Mouse (Mus musculus) kidney, postnatal 10 days (tissue): ENCODE measurements around the gene Ppm1b.

ENCODE experiments used
- DNase-seq: peaks from one replicate; pipeline ENCODE4 v3.0.0; 2021; ENCODE audit warnings: mixed read lengths

The Ppm1b gene

DNA sequence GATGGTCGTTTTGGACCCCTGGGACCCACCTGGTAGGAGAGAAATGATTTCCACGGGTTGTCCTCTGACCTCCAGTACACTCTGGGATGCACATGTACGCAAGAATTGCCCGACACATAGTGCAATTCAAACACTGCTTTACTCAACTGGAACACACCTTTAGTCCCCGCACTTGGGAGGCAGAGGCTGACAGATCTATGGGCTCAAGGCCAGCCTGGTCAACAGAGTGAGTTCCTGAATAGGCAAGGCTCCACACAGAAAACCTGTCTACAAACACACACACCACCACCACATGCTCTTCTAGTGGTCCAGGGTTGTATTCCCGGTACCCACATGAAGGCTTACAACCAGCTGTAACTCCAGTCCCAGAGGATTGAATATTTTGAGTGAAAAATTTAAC is 68.6 kb downstream of the Ppm1b start:
- DNase-seq: no peak

DNA sequence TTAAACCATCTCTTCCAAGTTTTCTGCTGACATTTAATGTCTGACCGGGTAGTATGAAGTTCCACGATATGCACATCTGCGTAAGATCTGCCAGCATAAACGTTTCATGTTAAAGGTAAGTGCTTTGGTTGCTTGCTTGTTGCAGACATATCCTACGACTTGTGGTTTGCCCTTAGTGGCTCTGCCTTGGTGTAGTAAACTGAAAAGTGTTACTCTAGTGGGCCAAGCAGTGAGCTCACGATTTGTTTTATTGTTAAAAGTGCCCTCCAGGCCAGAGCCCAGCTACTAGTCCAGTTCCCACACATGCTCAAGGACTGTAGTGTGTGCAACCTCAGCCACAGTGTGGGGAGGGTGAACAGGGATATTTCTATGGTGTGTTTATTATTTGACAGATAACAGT is 69.9 kb downstream of the Ppm1b start:
- DNase-seq: no peak

DNA sequence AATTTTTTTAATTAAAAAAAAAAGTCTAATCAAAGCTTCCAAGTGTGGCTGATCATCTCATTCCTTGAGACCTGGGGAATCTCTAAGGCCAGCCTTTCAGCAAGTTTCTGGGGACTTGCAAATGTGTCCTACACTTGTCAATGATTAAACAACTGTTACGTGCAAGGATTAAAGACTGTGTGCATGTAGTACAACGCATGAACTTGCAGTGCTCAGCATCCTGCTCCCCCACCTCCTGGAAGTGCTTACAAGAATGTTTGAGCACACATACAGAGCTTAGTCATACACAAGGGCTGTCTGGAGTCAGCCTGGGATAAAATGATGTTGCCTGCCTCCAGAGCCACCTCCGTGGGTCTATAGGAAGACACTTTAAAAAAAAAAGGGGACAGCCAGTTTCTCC is 70.7 kb downstream of the Ppm1b start:
- DNase-seq: peak; percentile 35

DNA sequence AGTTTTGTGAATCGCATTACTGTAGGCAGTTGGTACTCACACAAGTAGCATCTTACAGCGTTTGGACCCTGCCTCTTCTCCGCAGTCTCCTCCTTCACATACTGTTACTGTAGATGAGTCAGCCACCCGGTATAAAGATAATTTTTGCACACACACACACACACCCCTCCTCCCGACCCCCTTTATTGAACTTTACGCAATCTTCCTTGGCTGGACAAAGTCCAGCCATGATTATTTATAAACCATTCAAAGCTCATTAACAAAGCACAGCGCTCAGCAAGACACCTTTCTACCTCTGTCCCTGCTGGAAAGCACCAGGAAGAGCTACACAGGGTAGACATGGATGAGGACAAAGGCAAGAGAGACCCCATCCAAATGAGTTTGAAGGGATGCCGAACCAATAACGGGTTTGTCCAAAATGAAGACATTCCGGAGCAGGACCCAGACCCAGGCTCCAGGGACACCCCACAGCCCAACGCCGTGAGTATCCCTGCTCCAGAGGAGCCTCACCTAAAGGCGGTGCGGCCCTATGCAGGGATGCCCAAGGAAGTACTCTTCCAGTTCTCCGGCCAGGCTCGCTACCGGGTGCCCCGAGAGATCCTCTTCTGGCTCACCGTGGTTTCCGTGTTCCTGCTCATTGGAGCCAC is 71.7 kb downstream of the Ppm1b start, which contains the start of gene Slc3a1:
Slc3a1 (plus strand) TSS at position 284 of the 647 bp plus-strand sequence.
- DNase-seq: peak; percentile 32

DNA sequence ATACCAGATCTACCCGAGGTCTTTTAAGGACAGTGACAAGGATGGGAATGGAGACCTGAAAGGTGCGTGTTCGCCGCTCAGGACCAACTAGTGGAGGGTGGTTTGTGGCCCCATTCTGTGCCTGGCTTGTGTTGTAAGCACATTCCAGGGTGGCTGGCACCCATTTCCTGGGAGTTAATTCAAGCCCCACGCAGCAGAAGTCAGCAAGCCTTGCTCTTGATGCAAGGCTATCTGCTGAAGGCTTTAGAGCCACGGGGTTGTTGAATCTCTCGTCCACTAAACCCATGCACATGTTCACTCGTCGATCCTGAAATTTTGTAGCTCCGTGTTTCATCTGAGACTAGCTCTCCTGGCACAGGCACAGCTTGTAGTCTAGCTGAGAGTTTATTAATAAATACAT is 72.3 kb downstream of the Ppm1b start:
- DNase-seq: peak; percentile 26

DNA sequence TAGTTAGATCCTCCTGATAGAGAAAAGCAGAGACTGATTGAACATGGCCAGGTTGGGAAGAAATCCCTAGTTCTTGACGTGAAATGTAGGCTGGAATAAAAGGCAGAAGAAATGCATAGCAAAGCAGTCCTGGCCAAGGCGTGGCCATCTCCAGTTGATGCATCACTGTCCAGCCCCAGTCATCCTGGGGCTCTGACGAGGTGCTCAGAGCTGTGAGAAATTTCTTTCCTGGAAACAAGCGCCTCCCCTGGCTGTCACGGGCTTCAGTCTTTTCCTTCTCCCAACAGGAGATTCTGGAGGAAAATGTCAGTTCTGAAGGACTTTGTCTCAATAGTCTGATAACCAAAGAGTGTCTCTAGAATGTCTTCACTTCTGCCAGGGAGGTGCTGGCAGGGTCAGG is 74.1 kb downstream of the Ppm1b start:
- no peak for DNase-seq

DNA sequence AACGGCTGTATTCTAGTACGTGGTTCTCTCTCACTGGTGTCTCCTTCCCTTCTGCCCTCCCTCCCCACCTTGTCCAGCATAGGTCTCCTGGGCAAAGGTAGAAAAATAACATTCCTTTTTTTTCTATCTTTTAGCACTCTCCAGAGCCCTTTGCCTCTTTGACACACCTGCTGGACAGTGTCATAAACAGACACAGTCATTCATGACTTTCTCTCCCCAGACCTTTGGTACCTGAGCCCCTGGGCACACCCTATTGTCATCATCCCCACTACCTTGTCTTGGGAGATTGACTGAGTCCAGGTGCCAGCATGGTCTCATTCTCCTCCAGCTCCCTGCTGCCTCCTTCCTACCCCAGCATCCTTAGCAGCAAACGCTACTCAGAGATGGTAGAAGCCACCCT is 76.5 kb downstream of the Ppm1b start:
- no peak for DNase-seq

DNA sequence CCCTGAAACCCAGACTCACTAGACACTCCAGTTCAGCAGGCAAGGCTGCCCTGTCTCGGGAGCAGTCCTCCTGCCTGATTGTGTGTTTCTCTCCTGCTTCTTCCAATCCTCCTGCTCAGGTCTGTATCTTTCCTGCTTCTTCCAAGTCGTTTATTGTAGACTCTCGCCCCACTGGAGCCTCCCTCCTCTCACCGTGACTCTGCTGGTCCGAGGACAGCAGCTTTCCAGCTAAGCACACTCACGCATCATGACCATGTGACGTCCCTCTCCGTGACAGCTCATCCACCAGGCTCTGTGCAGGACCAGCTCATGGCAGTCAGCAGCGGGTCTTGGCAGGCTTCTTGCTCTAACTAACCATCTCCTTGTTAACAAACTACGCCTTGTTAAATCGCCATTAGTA is 77.5 kb downstream of the Ppm1b start:
- DNase-seq: no peak

DNA sequence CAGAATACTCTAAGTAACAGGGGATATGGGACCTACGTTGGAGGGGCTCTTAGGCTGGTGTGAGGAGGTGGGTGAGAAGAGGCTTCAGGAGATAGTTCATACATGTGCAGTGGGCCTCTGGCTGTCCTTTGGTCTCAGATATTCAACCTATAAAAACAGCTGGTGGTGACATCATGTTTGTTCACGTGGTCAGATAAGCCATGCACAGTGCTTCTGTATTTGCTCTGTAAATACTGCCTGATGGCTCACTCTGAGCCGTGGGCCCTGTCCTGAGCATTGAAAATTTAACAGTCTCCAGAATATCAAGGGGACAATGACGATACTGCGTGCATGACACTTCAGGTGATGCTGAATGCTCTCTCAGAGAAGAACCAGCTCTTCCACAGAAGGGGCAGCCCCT is 81.3 kb downstream of the Ppm1b start:
- no peak for DNase-seq

DNA sequence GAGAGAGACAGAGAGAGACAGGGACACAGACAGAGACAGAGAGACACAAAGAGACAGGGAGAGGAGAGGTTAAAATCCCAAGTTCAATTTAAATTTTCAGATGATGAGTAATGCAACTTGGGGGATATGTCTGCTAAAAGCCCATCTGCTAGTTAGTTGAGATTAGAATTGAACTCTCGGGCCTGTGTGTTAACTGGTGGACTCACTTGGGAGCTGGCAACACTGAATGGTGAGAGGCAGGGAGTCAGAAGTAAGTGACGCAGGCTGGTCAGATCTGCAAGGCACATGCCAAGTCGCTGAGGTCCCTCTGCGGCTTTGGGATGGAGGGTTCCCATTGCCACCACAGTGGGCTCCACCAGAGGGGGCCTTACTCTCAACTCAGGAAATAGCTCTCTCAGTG is 81.8 kb downstream of the Ppm1b start:
- DNase-seq: no peak

DNA sequence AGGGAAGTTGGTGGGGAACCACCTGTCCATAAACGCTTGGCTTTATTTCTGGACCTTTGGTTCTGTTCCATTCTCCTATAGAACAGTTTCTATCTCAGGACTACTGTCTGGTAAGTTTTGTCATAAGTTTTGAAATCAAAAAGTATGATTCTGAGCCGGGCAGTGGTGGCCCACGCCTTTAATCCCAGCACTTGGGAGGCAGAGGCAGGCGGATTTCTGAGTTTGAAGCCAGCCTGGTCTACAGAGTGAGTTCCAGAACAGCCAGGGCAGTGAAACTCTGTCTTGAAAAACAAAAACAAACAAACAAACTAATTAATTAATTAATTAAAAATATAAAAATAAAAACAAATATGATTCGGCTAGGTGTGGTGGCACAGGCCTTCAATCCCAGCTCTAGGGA is 82.2 kb downstream of the Ppm1b start:
- no peak for DNase-seq

DNA sequence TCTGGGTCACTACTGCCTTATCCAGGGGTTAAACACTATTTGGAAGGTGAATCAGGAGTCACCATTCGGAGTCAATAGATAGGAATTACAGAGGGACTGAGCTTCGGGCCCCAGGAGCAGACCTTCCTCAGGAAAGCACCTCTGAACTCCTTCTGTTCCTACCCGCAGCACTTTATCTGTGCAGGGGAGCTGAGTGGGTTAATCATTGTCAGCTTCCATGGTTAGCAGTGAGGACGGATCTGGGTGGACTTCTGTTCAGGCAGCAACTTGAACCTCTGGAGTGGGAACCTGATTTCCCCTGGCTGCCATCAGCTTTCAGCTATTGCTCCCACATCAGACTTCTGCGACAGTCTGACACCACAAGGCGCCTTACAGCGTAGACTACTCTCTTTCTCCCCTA is 84.4 kb downstream of the Ppm1b start:
- peak; percentile 64 for DNase-seq

DNA sequence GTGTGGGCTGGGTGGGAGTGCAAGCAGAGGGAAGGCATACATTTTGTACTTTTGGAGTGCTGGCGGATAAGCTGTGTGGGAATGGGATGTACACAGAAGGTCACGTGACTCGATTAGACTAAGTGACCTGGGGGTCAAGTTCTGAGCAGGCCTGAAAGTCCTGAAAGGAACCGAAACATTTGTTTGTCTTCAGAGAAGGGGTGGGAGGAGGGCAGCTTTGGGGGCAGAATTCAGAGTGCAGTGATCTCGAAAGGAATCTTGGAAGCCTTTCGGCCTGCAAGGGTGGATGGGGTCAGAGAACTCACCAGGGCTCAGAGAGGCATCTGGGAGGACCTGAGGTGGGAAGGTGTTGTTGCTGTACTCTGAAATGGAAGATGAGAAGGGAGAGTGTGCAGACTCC is 85.9 kb downstream of the Ppm1b start:
- DNase-seq: peak; percentile 60

DNA sequence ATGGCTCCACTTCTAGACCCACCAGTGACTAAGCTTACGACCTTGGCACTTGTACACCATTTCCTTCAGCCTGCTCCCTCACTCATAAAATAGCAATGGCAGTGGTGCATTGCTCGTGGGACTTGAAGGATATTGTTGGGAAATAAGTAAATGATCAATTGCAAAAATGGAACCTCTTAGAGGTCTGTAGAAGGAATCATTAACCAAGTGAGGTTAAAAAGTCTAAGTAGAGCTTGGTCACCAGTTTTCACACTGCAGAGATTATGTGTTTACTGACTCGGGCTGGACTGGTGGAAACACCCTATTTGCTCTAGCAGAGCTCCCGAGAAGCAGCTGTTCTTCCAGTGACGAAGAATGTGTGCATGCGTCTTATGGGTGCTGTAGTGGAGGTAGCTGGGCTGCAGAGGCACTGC is 86.9 kb downstream of the Ppm1b start:
- DNase-seq: peak; percentile 44

DNA sequence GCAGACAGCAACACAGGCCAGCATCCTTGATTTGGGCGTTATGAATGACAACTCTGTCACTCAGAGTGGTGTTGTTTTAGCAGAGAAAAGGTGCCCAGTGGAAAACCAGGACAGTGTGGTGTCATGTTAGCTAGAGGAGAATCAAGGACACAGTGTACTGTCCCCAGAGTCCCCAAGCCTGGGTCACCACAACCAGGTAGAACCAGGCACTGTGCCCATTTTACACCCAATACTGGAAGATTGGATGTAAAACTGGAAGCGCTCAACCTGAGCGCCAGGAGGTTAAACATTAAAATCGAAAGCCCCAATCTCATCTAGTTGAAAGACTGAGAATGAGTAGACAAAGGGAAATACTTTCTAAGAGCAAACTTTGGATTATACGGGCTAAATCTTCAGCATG is 87.9 kb downstream of the Ppm1b start:
- peak; percentile 58 for DNase-seq

DNA sequence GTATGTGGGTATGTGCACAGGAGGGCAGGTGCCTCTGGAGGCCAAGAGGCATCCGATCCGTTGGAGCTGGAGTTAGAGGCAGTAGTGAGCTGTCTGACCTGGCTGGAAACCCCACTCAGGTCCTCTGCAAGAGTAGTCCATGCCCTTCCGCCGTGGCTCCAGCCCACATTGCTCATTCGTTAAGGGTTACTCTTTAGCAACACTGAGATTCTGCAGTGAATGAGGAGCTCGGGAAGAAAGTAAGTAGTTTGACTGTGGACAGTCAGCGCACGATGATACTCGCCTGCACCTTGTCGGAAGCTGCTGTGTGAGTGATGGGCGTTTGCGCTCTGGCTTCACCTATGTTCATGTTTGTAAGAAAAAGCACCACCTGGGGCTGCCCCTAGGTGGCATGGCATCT is 88.6 kb downstream of the Ppm1b start:
- peak; percentile 32 for DNase-seq

DNA sequence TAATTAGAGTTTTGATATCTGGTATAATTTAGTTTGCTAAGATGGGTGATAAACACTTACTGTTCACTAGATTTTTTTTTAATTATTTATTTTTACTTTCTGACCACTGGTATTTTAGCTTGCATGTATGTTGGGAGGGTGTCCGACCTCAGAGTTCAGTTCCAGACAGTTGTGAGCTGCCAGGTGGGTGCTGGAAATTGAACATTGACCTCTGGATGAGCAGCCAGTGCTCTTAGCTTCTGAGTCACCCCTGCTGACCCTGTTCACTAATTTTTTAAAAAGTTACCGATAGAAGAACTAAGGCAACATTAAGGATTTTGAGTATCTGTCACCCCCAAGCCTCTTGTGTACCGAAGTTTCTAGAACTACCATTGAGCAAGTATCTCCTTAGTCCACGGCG is 91.8 kb downstream of the Ppm1b start:
- DNase-seq: no peak

DNA sequence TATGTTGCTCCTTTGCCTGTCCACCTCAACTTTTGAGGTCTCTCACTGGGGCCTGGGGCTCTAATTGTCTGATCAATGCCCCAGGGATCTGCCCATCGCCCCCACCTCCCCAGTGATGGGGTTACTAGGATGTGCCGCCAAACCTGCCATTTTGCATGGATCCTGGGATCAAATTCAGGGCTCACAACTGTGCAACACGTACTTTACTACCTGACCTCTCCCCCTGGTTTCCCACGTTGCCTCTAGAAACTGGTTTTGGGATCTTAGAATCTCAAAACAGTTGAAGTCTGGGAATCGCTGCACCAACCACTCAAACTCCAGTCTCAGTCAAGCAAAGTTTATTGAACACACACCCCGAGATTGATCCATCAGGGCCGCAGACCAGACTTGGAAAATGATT is 101.7 kb downstream of the Ppm1b start:
- no peak for DNase-seq

DNA sequence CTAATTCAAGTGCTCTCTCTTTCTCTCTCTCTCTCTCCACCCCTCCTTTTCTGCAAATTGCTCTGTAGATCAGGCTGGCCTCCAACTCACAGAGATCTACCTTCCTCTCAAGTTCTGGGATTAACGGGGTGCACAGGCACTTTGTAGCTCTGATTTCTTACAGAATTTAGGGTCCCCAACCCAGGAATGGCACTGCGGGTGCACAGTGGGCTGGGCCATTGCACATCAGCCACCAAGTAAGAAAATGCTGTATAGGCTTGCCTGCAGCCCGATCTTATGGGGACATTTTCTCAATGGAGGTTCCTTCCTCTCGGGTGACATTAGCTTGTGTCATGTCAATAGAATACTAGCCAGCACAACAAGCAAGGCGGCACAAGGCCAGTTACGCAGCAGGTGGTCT is 102.6 kb downstream of the Ppm1b start:
- DNase-seq: no peak

DNA sequence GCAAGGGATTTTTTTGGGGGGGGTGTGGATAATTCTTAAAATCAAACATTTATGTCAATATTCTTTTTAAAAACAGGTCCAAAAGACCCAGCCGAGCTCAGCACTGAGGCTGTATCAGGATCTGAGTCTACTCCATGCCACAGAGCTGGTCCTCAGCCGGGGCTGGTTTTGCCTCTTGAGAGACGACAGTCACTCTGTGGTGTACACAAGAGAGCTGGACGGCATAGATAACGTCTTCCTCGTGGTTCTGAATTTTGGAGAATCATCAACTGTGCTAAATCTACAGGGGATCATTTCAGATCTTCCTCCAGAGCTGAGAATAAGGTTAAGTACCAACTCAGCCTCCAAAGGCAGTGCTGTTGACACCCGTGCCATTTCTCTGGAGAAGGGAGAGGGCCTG is 107.0 kb downstream of the Ppm1b start:
- no peak for DNase-seq

DNA sequence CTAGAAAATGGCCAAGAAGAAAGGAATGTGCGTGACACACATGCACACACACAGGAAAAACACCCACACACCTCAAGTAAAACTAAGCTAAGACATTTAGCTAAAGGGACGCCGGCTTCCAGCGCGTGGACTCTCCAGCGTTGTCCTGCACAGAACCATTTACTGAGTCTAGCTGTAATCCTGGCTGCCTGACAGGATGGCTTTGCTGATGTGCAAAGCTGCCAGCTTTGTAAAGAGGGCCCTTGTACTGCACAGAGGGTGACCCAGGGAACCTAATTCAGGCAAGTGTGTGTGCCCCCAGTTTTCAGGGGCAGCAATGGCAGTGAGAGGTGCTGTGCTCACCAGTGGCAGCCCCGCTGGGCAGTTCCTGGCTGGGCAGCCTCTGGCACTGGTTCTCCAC is 110.8 kb downstream of the Ppm1b start:
- DNase-seq: no peak

DNA sequence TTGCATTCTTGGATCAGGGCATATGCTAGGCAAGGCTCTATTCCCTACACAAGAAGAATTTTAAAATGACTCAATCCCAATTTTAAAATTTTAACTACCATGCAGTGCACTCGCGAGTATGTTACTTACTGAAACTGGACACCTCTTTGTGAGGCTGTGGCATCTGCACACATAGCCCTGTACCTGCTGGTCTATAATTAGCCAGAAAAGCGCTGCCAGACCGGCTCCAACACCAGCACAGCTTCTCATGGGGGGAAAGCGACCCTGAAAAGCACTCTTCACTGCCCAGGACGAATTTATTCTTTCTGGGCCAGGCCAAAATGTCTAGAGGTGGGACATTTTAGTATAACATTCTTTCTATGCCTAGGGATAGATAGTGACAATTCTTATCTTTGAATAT is 114.1 kb downstream of the Ppm1b start:
- DNase-seq: no peak

DNA sequence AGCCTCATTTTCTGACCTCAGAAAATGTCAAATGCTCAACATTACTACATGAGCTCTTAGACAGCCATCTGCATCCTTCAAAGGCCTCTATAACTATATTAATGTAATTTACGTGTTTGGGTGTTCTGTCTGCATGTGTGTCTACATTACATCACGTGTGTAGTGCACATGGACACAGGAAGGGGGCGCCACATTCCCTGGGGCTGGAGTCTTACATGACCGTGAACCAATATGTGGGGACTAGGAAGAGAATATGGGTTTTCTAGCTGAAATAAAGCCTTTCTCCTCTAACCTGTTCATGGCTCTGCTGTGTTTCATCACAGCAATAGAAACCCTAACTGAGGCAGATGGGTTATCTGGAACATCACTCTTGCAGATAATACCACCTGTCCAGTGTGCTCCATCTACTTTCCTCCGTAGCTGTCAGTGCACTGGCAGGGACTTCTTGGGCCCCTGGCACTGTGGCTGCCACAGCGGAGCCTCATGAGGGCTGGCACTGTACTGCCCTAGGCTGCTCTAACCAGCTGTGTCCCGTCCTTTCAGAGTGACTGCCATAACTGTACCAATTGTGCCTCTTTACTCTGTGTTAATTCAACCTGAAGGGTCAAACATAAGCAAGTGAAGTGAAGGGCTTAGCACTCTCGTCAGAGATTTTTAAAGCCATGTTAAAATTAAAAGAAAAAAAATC is 114.7 kb downstream of the Ppm1b start:
- DNase-seq: no peak

DNA sequence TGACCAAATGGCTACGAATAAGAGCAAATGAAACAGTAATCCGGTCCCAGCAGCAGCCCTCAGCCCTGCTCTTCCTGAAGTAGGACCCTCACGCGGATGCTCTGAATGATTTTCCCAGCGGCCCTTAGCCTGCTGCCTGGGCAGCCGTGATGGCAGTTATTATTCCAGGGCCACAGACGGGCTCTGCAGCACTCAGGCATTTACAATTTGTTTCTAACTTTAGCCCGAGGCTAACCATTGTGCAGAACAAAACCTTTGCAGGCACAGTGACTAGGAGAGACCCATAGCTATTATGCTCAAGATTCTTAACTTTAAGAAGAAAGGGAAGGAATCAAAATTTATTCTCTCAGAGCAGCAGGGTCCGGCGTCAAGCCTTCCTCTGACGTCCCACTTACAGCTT is 115.8 kb downstream of the Ppm1b start:
- DNase-seq: no peak

DNA sequence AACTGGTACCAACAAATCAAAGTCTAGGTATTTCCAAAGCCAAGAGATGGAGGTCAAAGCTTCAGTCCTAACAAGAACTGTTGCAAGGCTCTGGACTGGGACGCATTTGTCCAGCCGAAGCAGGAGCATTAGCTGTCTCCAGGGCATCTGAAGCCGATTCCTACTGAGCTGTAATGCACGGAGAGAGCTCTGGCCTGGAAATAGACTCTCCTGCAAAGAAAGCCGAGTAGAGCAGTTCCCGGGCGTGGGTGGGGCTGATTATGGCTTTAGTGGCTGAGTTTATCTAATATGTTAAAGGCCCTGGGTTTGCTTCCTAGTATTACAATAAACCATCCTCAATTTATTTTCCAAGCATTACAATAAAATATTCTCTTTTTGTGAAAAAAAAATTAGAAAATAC is 116.7 kb downstream of the Ppm1b start:
- no peak for DNase-seq
